Mouse (Mus musculus) olfactory bulb, adult 2 months (tissue): Measurements from ENCODE around the gene Gdi2.
"Not testable (repeated sequence)": the region's sequence is repeated elsewhere in the genome, so short reads cannot be mapped to it uniquely, and the experiment has no call there.

Experiments used
- CTCF ChIP-seq: fragments of 200-500 bp; IDR thresholded peaks from 2 replicates; pipeline ENCODE4 v1.5.1; 2012; ENCODE audit warnings: low read depth, mild to moderate bottlenecking, low read length, moderate library complexity; ENCODE audit not compliant: insufficient read depth
- POLR2A ChIP-seq: fragments of 200-500 bp; IDR thresholded peaks from 2 replicates; pipeline ENCODE4 v1.6.1; 2012; ENCODE audit warnings: mild to moderate bottlenecking, low read depth, low read length, moderate library complexity; ENCODE audit not compliant: insufficient read depth

GRCm38 (mm10) chr13:3519357-3519756 lies 18.5 kb upstream of the Gdi2 start:
- not testable (repeated sequence) for TF ChIP-seq POLR2A, CTCF
